Mouse (Mus musculus) embryonic facial prominence, embryonic 11.5 days (tissue): ENCODE measurements at regions not wholly inside any gene's neighbourhood (a gene's known extent, or its start where the extent isn't known, plus 50 kb on each side); places are given as distances from the start of the nearest gene placed in this dataset.

Source experiments
- ATAC-seq: fragments of 200-750 bp; cut with Nextera tagmentation; replicated peaks from 2 replicates; pipeline ENCODE4 v1.8.0; 2017; ENCODE audit warnings: low read depth; ENCODE audit not compliant: insufficient number of reproducible peaks, low FRiP score, low TSS enrichment
- DNase-seq: peaks from one replicate; pipeline ENCODE4 v3.0.0-alpha.2; 2015; ENCODE audit warnings: low spot score
- H3K27ac ChIP-seq: fragments of 300-500 bp; sonication (generic); replicated peaks from 2 replicates; pipeline ENCODE4 v1.5.1; 2014; ENCODE audit warnings: mild to moderate bottlenecking, low read depth, low read length, control low read depth
- H3K27me3 ChIP-seq: fragments of 300-500 bp; sonication (generic); 2 replicates; pipeline ENCODE4 v1.6.1; 2014; ENCODE audit warnings: mild to moderate bottlenecking, low read length, moderate library complexity, mixed read lengths; ENCODE audit not compliant: control insufficient read depth, insufficient read depth
- H3K36me3 ChIP-seq: fragments of 300-500 bp; sonication (generic); replicated peaks from 2 replicates; pipeline ENCODE4 v1.6.1; 2014; ENCODE audit warnings: low read depth, mild to moderate bottlenecking, low read length, moderate library complexity, mixed read lengths; ENCODE audit not compliant: control insufficient read depth, insufficient read depth
- H3K4me1 ChIP-seq: fragments of 300-500 bp; sonication (generic); 2 replicates; pipeline ENCODE4 v1.6.1; 2014; ENCODE audit warnings: low read length, mixed read lengths; ENCODE audit not compliant: control insufficient read depth, insufficient read depth
- H3K4me2 ChIP-seq: fragments of 300-500 bp; sonication (generic); 2 replicates; pipeline ENCODE4 v1.6.1; 2014; ENCODE audit warnings: low read depth, mild to moderate bottlenecking, control low read depth, low read length, moderate library complexity
- H3K4me3 ChIP-seq: fragments of 300-500 bp; sonication (generic); 2 replicates; pipeline ENCODE4 v1.5.1; 2014; ENCODE audit warnings: low read depth, low read length, control low read depth
- H3K9ac ChIP-seq: fragments of 300-500 bp; sonication (generic); replicated peaks from 2 replicates; pipeline ENCODE4 v1.6.1; 2014; ENCODE audit warnings: mild to moderate bottlenecking, control low read depth, low read length
- H3K9me3 ChIP-seq: fragments of 300-500 bp; sonication (generic); replicated peaks from 2 replicates; pipeline ENCODE4 v1.6.1; 2016; ENCODE audit warnings: mild to moderate bottlenecking, low read length, inconsistent platforms, mixed read lengths; ENCODE audit not compliant: control insufficient read depth
- WGBS: fragments of 180-500 bp; shearing (Covaris S2); extraction: QIAGEN DNeasy Blood & Tissue Kit; methylation state at CpG from one replicate; pipeline ENCODE4 v1.1.7; 2014; 5-methylcytosine and 5-hydroxymethylcytosine counted together

DNA sequence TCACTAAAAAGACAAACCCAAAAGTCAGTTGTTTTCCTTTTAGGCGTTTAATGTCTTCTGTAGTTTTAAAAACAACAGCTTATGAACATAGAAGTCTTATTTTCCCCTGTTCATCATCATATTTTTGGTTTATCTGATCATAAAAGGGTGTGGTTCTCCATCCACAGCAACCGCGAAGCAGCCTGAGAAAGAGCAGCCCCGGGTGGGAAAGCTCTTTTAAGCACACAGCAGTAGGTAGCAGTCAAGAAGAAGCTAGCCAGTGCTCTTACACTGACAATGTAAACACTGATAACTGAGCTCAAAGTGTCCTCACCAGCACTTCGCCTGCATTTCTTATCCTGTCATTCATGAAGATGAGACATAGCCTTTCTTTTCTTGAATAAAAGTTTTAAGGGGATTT, 86.0 kb upstream of the S1pr1 start:
- Histone ChIP-seq H3K4me1 (no peaks in the 10 kb centered on the region), H3K9me3 (no peaks in the 10 kb centered on the region), H3K27me3 (no peaks in the 10 kb centered on the region), H3K9ac (no peak overlapping the region), H3K36me3 (no peaks in the 10 kb centered on the region), H3K4me3 (no peak overlapping the region), H3K27ac (no peak overlapping the region), H3K4me2 (no peak overlapping the region)
- 52% methylated on average over 5 of the region's 5 CpGs for WGBS
- no peak for DNase-seq
- no peak for ATAC-seq

DNA sequence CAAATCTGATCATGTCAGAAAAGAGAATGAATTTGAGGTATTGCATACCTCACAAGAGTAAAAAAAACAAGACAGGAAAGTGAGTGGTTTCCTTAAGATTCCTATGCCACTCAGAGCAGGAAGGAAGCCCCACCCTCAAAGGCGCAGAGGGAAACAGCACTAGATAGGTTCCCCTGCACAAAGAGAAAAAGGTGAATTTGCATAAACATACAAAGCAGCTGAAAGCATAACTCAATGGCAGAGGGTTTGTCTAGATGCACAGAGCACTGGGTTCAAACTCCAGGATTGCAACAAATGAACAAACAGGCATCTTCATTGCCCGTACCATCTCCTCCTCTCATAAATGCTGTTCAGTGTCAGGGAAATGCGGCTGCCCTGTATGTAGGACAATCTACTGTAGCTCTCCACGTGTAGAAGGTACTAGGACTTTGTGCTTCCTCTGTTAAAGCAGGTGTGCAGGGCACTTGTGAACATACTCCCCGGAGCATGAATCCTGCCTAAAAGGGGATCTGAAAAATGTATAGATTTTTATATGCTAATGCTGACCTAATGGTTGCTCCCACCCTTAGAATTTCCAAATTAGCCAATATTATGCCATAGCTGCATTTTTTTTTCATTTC, 85.9 kb upstream of the Dph5 start:
- H3K27ac ChIP-seq = no peak overlapping the region
- no peaks in the 10 kb centered on the region for H3K9me3 ChIP-seq
- WGBS = 77% methylated on average over 5 of the region's 5 CpGs
- no peak overlapping the region for H3K4me2 ChIP-seq
- no peak overlapping the region for H3K4me3 ChIP-seq
- H3K36me3 ChIP-seq = no peaks in the 10 kb centered on the region
- H3K9ac ChIP-seq = no peak overlapping the region
- no peak for DNase-seq
- no peak for ATAC-seq
- H3K4me1 ChIP-seq = no peaks in the 10 kb centered on the region
- H3K27me3 ChIP-seq = no peaks in the 10 kb centered on the region

DNA sequence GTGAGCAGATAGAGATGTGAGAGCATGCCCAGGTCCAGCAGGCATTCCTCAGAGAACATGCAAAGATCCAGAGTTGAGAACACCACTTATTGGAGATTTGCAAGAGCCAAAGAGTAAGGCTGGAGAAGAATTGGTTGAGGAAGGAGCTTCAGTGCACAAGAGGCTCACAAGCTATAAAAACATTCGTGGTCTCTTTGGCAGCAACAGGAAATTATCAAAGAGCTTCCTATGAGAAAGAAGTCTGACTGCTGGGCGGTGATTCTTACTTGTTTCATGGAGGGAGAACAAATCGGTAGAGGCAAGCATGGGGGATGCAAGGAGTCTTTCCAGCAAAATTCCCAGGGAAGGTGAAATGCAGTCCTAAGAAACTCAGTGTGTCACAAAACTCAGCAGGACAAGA, 83.0 kb upstream of the Dph5 start:
- WGBS = 70% methylated on average over 3 of the region's 3 CpGs
- H3K27ac ChIP-seq = no peak overlapping the region

DNA sequence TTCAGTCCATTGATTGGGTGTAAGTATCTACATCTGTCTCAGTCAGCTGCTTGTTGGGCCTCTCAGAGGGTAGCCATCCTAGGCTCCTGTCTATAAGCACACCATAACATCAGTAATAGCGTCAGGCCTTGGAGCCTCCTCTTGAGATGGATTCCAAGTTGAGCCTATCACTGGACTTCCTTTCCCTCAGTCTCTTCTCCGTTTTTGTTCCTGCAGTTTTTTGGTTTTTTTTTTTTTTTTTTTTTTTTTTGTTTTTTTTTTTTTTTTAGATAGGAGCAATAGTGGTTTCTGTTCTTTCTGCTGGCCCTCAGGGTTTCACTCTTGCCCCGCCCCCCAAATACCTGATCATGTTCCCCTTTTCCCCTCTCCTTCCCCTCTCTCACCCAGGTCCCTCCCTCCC, 80.6 kb upstream of the Dph5 start:
- no peaks in the 10 kb centered on the region for H3K4me1 ChIP-seq
- H3K36me3 ChIP-seq = no peaks in the 10 kb centered on the region
- ATAC-seq = no peak
- no peaks in the 10 kb centered on the region for H3K9me3 ChIP-seq
- H3K27ac ChIP-seq = no peak overlapping the region
- no peaks in the 10 kb centered on the region for H3K27me3 ChIP-seq
- no peak overlapping the region for H3K4me3 ChIP-seq
- no peak overlapping the region for H3K9ac ChIP-seq
- 75% methylated on average over 3 of the region's 3 CpGs for WGBS
- no peak for DNase-seq
- H3K4me2 ChIP-seq = no peak overlapping the region

More for the DNA sequence above, 83.0 kb upstream of the Dph5 start:
- no peak for ATAC-seq
- no peaks in the 10 kb centered on the region for H3K27me3 ChIP-seq
- DNase-seq = no peak
- H3K4me1 ChIP-seq = no peaks in the 10 kb centered on the region
- H3K4me2 ChIP-seq = no peak overlapping the region
- no peaks in the 10 kb centered on the region for H3K9me3 ChIP-seq
- no peak overlapping the region for H3K4me3 ChIP-seq
- H3K9ac ChIP-seq = no peak overlapping the region
- no peaks in the 10 kb centered on the region for H3K36me3 ChIP-seq

DNA sequence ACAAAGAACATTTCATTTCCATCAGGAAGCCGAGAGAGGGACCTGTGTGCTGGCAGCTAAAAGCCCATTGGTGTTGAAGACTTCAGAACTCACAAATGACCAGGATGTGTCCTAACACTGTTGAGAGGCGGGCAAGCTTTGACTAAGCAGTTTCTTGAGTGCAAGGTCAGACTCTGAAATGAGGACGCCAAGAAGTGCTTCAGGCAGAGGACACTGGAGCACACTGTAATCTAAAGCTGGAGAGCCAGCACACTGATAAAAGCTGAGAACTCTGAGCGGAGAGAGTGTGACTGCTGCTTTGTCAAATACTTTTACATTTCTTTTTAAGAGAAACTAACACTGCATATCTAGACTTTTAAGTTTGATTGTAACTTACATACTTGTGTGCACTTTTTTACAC, 72.5 kb upstream of the Dph5 start:
- H3K9ac ChIP-seq = no peak overlapping the region
- H3K4me3 ChIP-seq = no peak overlapping the region
- no peaks in the 10 kb centered on the region for H3K9me3 ChIP-seq
- H3K27me3 ChIP-seq = no peaks in the 10 kb centered on the region
- no peak overlapping the region for H3K4me2 ChIP-seq
- 78% methylated on average over 4 of the region's 4 CpGs for WGBS
- H3K27ac ChIP-seq = no peak overlapping the region
- ATAC-seq (no peak), DNase-seq (no peak)
- H3K36me3 ChIP-seq = no peaks in the 10 kb centered on the region
- no peaks in the 10 kb centered on the region for H3K4me1 ChIP-seq

DNA sequence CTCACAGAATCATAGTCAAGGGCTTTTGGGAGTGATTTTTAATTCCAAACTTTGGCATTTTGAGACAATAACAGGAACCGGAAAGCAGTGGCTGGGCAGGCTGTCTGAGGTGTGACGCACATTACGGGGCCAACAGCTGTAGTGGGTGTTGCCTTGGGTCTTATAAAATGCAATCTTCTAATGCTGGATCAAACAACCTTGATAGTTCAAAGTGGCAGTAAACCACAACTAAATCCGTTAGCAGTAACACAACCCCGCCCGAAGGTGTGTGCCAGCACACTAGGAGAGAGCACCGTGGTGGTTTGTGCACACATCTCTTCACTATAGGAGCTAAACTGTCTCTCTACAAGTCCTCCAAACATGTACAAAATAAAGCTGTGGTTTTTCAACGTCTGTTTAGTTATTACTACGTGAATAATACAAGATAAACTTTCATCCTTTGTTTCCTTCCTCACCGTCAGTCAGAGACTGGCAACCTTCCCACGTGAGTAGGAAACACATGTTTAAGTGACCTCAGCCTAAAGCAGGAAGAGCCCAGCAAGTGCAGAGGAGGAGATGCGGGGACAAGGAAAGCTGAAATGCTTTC, 72.0 kb upstream of the Dph5 start:
- Histone ChIP-seq H3K27ac (no peak overlapping the region), H3K4me1 (no peaks in the 10 kb centered on the region), H3K4me3 (no peak overlapping the region), H3K27me3 (no peaks in the 10 kb centered on the region), H3K9ac (no peak overlapping the region), H3K36me3 (no peaks in the 10 kb centered on the region), H3K9me3 (no peaks in the 10 kb centered on the region), H3K4me2 (no peak overlapping the region)
- DNase-seq (no peak), ATAC-seq (no peak)
- WGBS = 74% methylated on average over 12 of the region's 12 CpGs

DNA sequence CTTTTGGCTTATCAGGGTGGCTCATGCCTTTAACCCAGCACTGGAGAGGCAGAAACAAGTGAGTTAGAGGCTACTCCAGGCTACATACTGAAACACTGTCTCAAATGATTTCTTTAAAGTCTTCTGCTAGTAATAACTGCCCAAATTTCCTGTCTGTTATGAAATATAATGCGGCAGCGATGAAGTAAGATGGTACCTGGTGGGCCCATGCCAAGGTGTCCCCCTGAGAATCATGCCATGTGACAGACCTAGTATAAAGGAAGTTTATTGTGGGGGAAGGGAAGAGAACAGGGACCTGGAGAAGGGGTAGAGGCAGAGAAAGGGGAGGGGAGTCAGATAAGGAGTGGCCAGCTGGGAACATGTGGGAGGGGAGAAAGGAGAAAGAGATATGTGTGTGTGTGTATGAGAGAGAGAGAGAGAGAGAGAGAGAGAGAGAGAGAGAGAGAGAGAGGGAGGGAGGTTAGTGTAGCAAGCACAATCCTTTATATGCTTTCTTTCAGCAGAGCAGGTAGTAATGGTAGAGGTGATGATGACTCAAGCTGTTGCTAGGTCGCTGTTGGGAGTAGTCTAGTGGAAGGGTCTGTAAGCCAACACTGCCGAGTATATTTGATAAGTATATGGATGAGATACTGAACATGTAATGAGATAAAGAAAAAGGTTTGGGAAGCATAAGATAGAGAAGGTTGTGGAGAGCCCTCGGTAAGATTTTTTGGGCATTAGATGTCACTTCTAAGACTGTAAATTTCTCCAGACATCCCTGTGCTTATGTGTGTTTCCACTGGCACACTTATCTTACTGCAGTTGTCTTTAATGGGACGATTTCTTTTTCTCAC, 71.1 kb upstream of the Dph5 start:
- Histone ChIP-seq H3K27ac (no peak overlapping the region), H3K9me3 (no peaks in the 10 kb centered on the region), H3K36me3 (no peaks in the 10 kb centered on the region), H3K4me1 (no peaks in the 10 kb centered on the region), H3K9ac (no peak overlapping the region), H3K4me3 (no peak overlapping the region), H3K27me3 (no peaks in the 10 kb centered on the region), H3K4me2 (no peak overlapping the region)
- DNase-seq = no peak
- no peak for ATAC-seq
- WGBS = 87% methylated on average over 6 of the region's 6 CpGs

DNA sequence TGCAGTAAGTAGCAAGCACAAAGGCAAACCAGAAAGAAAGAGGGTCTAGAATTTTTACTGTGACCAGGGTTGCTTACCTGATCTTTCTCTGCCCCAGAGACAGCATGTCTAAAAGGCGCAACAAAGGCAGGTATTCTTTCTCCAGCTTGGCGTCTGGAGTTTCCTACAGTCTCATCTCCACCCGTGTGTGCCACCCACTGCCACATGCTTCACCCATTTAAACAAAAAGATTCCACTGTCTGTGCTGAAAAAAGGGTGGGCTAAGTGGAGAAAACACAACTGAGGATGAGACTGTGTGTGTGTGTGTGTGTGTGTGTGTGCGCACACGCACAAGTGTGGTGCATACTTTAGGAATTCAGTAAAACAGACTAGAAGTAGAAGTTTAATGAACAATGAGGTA, 69.9 kb upstream of the Dph5 start:
- Histone ChIP-seq H3K4me3 (no peak overlapping the region), H3K9ac (no peak overlapping the region), H3K27me3 (no peaks in the 10 kb centered on the region), H3K4me2 (no peak overlapping the region), H3K9me3 (no peaks in the 10 kb centered on the region), H3K4me1 (no peaks in the 10 kb centered on the region), H3K36me3 (no peaks in the 10 kb centered on the region), H3K27ac (no peak overlapping the region)
- WGBS = 92% methylated on average over 5 of the region's 5 CpGs
- no peak for DNase-seq
- no peak for ATAC-seq
